Mouse (Mus musculus): ENCODE results near the gene Orm2. TPM values are rescaled to one million over a fixed set of nuclear protein-coding genes. Genes with fewer than 3 reads are reported as not detected.
A peak's percentile ranks its signal among the peaks of the same experiment; 100 is the strongest.

Gene Orm2
- polyA plus RNA-seq, 1 experiment from 2014 or later: not detected

DNA sequence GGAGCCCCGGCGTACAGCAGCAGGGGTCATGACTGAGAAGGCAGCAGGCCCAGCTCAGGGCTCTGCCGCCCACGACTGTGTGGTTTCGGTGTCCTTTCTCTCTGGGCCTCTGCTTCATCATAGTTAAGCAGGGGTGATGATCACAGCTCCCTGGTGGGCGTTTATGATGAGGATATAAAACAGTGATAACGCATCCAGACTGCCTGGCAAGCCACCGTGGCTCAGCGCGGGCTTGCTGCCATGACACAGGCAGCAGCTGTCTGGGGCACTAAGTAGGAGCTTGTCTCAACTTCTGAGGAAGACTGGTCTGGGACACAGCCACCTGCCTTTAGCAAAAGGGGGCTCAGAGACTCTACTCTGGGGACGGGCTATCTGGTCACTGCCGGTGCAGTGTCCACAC lies 21.2 kb downstream of the Orm2 start:
- no peaks in the 10 kb centered on the region for H3K9me3 ChIP-seq
- H3K4me1 ChIP-seq: no peaks in the 10 kb centered on the region
- WGBS: 87% methylated on average over 12 of the region's 12 CpGs
- H3K27ac ChIP-seq: no peak overlapping the region
- H3K4me3 ChIP-seq: no peak overlapping the region
- H3K27me3 ChIP-seq: no peaks in the 10 kb centered on the region
- no peak for ATAC-seq (ENCODE audit: borderline replicate concordance, extremely low read depth, low FRiP score, low TSS enrichment)
- no peak overlapping the region for H3K9ac ChIP-seq
- no peak overlapping the region for H3K4me2 ChIP-seq
- H3K36me3 ChIP-seq: peaks cover 60% of the 10 kb centered on the region

GRCm38 (mm10) chr4:63384262-63384661 lies 22.0 kb downstream of the Orm2 start:
- H3K9ac ChIP-seq: no peak overlapping the region
- 86% methylated on average over 4 of the region's 4 CpGs for WGBS

DNA sequence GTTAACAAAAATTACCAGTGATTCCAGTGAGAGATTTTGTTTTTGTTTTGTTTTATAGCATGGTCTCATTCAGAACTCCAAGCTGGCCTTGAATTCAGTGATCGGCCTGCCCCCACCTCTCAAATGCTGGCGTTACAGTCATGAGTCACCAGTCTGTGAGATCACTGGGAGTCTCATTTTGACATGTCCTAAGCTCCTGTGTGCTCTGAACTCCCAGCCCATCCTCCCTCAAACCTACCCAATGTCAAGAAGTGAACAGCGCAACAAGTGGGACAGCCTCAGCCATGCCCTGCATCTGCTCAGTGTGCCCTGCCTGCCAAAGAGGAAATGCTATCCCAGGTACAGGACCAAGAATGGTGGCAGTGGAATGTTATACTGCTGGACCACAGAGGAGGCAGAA lies 23.0 kb downstream of the Orm2 start:
- peaks cover 49% of the 10 kb centered on the region for H3K36me3 ChIP-seq
- H3K27ac ChIP-seq: no peak overlapping the region
- WGBS: 87% methylated on average over 3 of the region's 3 CpGs
- no peaks in the 10 kb centered on the region for H3K27me3 ChIP-seq
- H3K9ac ChIP-seq: no peak overlapping the region
- H3K4me3 ChIP-seq: no peak overlapping the region
- no peaks in the 10 kb centered on the region for H3K9me3 ChIP-seq
- H3K4me2 ChIP-seq: no peak overlapping the region
- ATAC-seq (ENCODE audit: borderline replicate concordance, extremely low read depth, low FRiP score, low TSS enrichment): no peak
- H3K4me1 ChIP-seq: no peaks in the 10 kb centered on the region

More at GRCm38 (mm10) chr4:63384262-63384661, 22.0 kb downstream of the Orm2 start:
- Histone ChIP-seq H3K4me2 (no peak overlapping the region), H3K9me3 (no peaks in the 10 kb centered on the region), H3K27ac (no peak overlapping the region), H3K27me3 (no peaks in the 10 kb centered on the region), H3K4me3 (no peak overlapping the region), H3K4me1 (no peaks in the 10 kb centered on the region), H3K36me3 (peaks cover 58% of the 10 kb centered on the region)
- ATAC-seq (ENCODE audit: borderline replicate concordance, extremely low read depth, low FRiP score, low TSS enrichment): no peak

DNA sequence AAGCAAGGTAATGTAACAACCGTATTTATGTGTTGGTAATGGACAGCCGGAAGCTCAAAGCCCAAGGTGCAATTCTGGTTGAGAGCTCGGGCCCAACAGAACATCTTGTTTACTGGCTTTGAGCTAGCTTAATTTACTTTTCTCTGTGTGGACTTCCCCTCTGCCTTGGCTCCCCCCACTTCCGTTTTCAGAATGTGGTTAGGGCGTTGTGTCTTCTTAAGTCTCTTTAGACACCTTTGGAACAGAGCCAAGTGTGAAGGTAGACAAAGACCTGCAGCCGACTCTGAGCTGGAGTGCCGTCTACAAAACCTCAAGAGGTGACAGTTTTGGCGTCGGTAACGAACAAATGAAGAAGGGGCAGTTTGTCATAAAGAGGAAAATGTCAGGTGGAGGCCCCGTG lies 23.5 kb downstream of the Orm2 start:
- Histone ChIP-seq H3K27me3 (no peaks in the 10 kb centered on the region), H3K9ac (no peak overlapping the region), H3K4me1 (no peaks in the 10 kb centered on the region), H3K4me3 (no peak overlapping the region), H3K4me2 (no peak overlapping the region), H3K36me3 (peaks cover 45% of the 10 kb centered on the region), H3K27ac (no peak overlapping the region), H3K9me3 (no peaks in the 10 kb centered on the region)
- WGBS: 60% methylated on average over 11 of the region's 11 CpGs
- ATAC-seq (ENCODE audit: borderline replicate concordance, extremely low read depth, low FRiP score, low TSS enrichment): no peak

- Histone ChIP-seq H3K4me2 (no peak overlapping the region), H3K4me1 (peaks cover 3% of the 10 kb centered on the region; the same call in 1 of the 2 replicates), H3K9me3 (no peaks in the 10 kb centered on the region), H3K36me3 (peaks cover 27% of the 10 kb centered on the region), H3K9ac (no peak overlapping the region), H3K27me3 (no peaks in the 10 kb centered on the region), H3K4me3 (no peak overlapping the region), H3K27ac (no peak overlapping the region)
- no peak for ATAC-seq (ENCODE audit: borderline replicate concordance, extremely low read depth, low FRiP score, low TSS enrichment)
- 77% methylated on average over 6 of the region's 6 CpGs for WGBS
These were observed 25.8 kb downstream of the Orm2 start for GRCm38 (mm10) chr4:63388029-63388428.

DNA sequence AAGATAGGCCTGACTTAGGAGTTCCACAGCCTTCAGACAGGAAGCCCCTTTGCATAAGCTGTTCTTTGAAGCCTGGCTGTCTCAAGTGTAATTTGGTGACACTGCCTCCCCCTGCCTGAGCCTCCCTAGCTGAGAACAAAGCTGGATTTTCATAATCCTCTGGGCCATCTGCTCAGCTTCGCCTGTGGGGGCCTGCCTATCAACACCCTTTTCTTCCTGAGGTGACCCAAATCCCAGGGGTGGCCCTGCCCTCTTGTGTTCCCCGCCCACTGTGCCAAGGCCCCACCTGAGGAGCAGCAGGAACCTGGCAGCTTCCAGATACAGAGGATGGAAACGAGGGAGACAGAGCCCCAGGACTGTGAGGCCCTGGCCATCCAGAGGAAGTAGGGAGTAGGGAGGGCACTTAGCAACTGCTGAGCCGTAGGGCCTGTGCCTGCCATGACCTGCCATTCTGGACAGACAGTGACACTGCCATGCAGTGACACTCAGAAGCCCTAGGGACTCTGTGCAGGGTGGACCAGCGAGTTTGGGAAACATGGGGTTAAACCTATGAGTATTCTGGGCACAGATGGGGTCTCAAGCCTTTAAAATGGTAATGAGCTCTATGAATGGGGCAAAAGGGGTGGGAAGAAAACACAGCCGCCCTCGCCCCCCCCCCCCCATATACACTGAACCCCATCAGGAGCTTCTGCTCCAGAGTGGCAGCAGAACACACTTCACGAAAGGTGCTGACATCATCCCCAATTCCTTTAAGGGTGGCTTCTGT lies 27.1 kb downstream of the Orm2 start:
- no peak; the same call in 1 of the 2 replicates for ATAC-seq (ENCODE audit: borderline replicate concordance, extremely low read depth, low FRiP score, low TSS enrichment)
- H3K9me3 ChIP-seq: no peaks in the 10 kb centered on the region
- H3K4me1 ChIP-seq: peaks cover 3% of the 10 kb centered on the region; the same call in 1 of the 2 replicates

DNA sequence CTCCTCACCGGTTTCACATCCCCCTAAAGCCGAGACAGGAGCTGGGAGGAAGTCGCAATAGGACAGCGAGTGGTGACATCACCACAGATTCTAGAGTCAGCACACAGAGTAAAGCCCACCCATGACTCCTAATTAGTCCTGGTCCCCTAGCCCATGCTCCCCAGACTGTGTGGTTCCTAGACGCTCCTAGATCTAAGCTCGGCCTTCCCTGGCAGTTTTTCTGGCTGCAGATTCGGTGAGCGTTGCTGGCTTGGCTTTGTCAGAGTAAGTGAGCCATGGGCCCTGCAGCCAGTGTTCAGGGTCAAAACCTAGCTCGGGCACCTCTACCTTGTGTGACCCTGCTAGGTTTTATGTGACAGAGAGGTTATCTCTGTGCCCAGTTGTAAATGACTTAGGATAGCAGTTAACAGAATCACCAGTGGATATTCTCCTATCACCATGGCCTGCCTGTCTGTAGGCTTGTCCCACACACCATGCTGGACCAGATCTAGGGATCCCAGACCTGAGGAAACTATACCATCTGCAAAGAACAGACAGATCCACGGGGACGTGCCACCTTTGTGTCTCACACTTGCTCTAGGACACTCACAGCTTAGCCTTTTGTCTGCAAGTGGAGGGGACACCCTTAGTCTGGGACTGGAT lies 27.8 kb downstream of the Orm2 start:
- Histone ChIP-seq H3K4me3 (no peak overlapping the region), H3K9me3 (no peaks in the 10 kb centered on the region), H3K27ac (no peak overlapping the region), H3K36me3 (peaks cover 25% of the 10 kb centered on the region), H3K4me2 (no peak overlapping the region), H3K9ac (no peak overlapping the region), H3K4me1 (peaks cover 3% of the 10 kb centered on the region; the same call in 1 of the 2 replicates), H3K27me3 (no peaks in the 10 kb centered on the region)
- 66% methylated on average over 11 of the region's 11 CpGs for WGBS
- ATAC-seq (ENCODE audit: borderline replicate concordance, extremely low read depth, low FRiP score, low TSS enrichment): no peak

More for the DNA sequence above, 27.1 kb downstream of the Orm2 start:
- peaks cover 21% of the 10 kb centered on the region for H3K36me3 ChIP-seq
- no peaks in the 10 kb centered on the region for H3K27me3 ChIP-seq
- no peak overlapping the region for H3K4me2 ChIP-seq
- no peak overlapping the region for H3K9ac ChIP-seq
- H3K27ac ChIP-seq: no peak overlapping the region
- no peak overlapping the region for H3K4me3 ChIP-seq
- 57% methylated on average over 8 of the region's 8 CpGs for WGBS

GRCm38 (mm10) chr4:63391322-63391721 lies 29.1 kb downstream of the Orm2 start:
- no peak overlapping the region for H3K4me3 ChIP-seq
- no peaks in the 10 kb centered on the region for H3K27me3 ChIP-seq
- H3K4me2 ChIP-seq: no peak overlapping the region
- H3K36me3 ChIP-seq: peaks cover 27% of the 10 kb centered on the region
- peaks cover 3% of the 10 kb centered on the region; the same call in 1 of the 2 replicates for H3K4me1 ChIP-seq
- H3K27ac ChIP-seq: no peak overlapping the region
- no peak for ATAC-seq (ENCODE audit: borderline replicate concordance, extremely low read depth, low FRiP score, low TSS enrichment)
- WGBS: 70% methylated on average over 6 of the region's 6 CpGs
- H3K9me3 ChIP-seq: no peaks in the 10 kb centered on the region
- no peak overlapping the region for H3K9ac ChIP-seq

- Histone ChIP-seq H3K36me3 (peaks cover 22% of the 10 kb centered on the region), H3K4me3 (no peak overlapping the region), H3K9ac (no peak overlapping the region), H3K4me2 (no peak overlapping the region), H3K27me3 (no peaks in the 10 kb centered on the region), H3K4me1 (peaks cover 48% of the 10 kb centered on the region), H3K9me3 (no peaks in the 10 kb centered on the region), H3K27ac (0 out of 2 replicates have a peak overlapping the region, but pooled peaks have one; percentile 86)
- WGBS: 76% methylated on average over 10 of the region's 10 CpGs
- no peak for ATAC-seq (ENCODE audit: borderline replicate concordance, extremely low read depth, low FRiP score, low TSS enrichment)
These were observed 35.8 kb downstream of the Orm2 start for GRCm38 (mm10) chr4:63397981-63398537.

DNA sequence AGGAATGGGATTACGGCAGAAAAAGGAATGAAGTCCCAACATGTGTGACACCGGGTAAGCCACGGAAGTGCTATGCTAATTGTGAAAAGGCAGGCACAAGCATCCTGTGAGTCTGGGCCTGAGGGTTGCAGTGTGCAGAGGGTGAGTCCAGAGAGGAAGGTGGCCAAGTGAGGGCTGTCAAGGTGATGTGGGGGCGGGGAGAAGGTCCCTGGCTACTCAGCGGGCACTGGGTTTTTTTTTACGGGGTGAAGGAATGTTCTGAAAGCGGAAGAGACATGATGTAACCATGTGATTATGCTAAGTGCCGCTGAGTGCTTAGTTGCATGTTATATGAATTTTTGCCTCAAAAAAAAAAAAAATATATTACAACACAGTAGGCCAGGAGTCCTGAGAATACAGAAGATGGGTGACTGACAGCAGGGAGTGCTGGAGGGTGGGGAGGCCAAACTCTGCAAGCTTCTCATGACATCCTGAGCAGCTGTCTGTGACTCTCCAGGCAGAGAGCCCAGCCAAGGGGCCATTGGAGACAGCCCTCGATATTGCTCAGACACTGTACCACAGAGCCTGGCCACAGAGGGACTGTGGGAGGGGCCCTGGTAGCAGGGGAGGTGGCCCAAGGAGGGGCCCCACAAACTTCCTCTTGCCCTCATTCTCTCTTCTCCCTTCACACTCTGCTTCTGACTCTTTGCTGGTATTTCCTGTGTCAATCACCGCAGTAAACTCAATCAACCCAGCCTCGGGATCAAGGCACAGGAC lies 36.8 kb downstream of the Orm2 start:
- Histone ChIP-seq H3K9ac (no peak overlapping the region), H3K36me3 (peaks cover 18% of the 10 kb centered on the region), H3K9me3 (no peaks in the 10 kb centered on the region), H3K27me3 (no peaks in the 10 kb centered on the region), H3K4me3 (no peak overlapping the region), H3K4me2 (no peak overlapping the region), H3K4me1 (peaks cover 55% of the 10 kb centered on the region), H3K27ac (peak overlapping the region; percentile 86)
- 31% methylated on average over 11 of the region's 11 CpGs for WGBS
- ATAC-seq (ENCODE audit: borderline replicate concordance, extremely low read depth, low FRiP score, low TSS enrichment): peak; percentile 39; the same call in 1 of the 2 replicates

DNA sequence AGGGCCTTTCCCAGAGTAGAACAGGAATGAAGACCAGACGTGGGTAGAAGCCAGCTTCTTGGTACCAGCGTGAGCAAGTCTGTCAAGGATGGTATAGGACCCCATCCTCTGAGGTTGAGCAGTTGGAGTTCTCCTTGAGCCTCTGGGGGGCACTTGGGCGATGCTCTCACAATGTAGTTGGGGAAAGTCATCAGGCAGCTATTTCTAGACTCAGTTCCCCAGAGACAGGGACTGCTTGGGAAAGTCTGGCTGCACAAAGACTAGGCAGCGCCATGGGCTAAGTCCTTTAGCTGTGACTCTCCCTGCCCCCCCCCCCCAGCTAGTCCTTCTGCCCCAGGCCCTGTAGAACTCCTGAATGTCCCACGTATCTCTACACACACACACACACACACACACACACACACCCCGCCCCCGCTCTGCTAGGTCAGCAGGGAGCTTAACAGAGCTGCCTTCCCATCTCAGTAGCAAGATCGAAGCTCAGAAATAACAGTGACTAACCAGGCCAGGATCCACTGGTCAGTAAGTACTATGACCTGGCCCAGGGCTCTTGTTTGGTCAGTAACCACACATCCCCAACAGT lies 37.5 kb downstream of the Orm2 start:
- Histone ChIP-seq H3K4me2 (no peak overlapping the region), H3K9me3 (no peaks in the 10 kb centered on the region), H3K27me3 (no peaks in the 10 kb centered on the region), H3K4me3 (no peak overlapping the region), H3K27ac (peak overlapping the region; percentile 86), H3K9ac (no peak overlapping the region), H3K4me1 (peaks cover 63% of the 10 kb centered on the region), H3K36me3 (peaks cover 13% of the 10 kb centered on the region; the same call in 1 of the 2 replicates)
- ATAC-seq (ENCODE audit: borderline replicate concordance, extremely low read depth, low FRiP score, low TSS enrichment): no peak
- WGBS: 66% methylated on average over 8 of the region's 8 CpGs

Measured in lung, embryonic 15.5 days (tissue).